Mouse (Mus musculus) skeletal muscle tissue, adult 2 months (tissue): ENCODE measurements around the gene Hecw2.
A peak's percentile ranks its signal among the peaks of the same experiment; 100 is the strongest.

Experiments
- DNase-seq: peaks from one replicate; pipeline ENCODE4 v3.0.0-alpha.2; 2012; ENCODE audit warnings: low read depth, low spot score

Hecw2 gene

DNA sequence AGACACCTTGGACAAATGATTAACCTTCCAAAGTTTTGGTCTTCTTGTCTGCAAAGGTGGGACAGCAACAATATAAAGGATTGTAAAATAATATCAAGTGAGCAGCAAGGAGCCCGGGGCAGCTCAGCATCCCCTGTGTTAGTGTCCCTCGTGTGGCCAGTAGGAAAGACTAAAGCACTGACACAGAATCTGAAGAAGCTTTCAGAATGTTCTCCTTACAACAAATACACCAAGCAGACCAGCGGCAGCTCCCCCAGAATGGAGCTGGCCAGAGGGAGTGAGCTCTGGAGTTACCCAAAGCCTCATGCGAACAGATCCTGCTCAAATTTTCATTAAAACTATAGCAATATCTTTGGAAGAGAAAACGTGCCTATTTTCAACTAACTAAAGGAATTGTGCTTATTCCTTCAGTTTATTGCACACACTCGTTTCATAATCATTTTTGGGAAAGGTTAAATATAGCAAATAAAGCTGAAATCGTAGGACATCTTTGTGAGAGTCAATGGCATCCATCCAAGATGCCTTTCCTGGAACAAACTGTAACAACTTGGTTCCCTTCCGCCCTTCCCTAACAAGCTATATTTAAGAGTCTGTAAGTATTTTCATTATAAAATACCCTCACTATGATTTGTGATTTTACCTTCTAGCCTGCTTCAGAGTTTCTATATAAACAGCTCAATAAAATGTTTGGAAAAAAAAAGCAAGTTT, 208.6 kb downstream of the Hecw2 start:
- DNase-seq = peak; percentile 56

DNA sequence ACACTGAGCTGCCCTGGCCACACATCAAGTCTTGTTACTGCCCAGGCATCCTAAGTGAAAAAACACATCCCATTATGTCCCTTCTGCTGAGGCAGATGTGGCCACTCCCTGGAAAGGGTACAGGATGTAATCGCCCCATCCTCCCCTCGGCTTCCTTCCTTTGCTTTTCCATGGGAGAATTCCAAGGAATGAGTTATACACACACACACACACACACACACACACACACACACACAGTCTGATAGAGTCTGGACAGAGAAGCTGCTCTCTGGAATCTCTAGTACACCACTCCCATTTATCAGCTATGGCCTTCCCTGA, 216.5 kb downstream of the Hecw2 start:
- DNase-seq = peak; percentile 73

GRCm38 (mm10) chr1:53977806-53978513, 217.0 kb downstream of the Hecw2 start:
- DNase-seq = no peak

- no peak for DNase-seq
Measured at GRCm38 (mm10) chr1:53976721-53977120, 218.2 kb downstream of the Hecw2 start.

DNA sequence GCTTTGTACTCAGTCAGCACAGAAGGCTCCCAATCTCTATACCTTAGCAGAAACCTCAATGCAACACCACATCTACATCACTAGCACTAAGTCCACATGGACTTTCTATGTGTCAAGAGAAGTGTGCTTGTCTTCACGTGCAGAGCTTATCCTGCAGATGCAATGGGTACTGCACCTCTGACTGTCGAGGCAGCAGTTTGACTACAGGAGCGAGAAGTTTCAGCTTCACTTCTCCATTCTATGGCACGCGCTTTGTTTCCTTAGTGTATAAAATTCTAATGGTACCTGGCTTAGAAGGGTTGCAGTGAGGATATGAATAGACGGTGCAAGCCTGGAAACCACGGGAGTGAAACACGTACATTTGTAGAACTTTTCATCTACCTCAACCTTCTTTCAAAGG, 218.9 kb downstream of the Hecw2 start:
- DNase-seq = no peak

- DNase-seq = no peak
Measured at GRCm38 (mm10) chr1:53974941-53975340, 220.0 kb downstream of the Hecw2 start.

GRCm38 (mm10) chr1:53970326-53970977, 224.5 kb downstream of the Hecw2 start:
- no peak for DNase-seq

GRCm38 (mm10) chr1:53952395-53952794, 242.6 kb downstream of the Hecw2 start:
- no peak for DNase-seq

DNA sequence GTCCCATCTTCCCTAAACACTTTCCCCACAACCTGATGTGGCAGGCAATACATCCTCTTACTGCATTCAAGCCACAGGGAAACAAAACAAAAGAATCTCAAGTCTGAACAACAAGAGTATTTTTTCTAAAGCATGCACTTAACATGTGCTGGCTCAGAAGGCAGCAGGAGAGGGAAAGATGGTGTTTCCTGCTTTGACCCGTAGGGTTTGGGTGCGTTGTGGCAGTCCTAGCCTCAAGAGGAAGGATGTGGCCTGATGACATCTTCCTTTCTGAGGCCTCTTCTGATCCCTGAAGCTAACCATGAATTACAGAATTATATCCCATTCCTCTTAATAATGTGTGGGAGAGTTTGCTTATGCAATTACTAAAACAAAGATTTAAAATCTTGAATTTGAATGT, 249.2 kb downstream of the Hecw2 start:
- no peak for DNase-seq

DNA sequence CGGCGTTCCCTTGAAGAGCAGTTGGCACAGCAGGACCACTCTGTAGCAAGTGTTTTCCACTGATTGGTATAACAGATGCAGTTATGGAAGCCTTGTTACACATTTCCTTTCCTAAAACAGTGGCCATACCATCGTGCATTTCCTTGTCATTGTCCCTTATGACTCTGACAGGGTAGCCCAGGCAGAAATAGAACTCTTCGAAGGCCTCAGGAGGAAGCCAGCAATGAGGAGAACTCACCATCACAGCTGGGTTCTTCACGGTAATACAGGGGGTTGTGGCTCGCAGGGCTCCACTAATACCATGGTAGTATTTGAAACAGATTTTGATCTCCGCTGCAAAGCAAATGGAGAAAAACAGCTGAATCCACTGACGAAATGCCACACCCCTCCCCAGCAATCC, 252.5 kb downstream of the Hecw2 start:
- no peak for DNase-seq

- no peak for DNase-seq
Measured at GRCm38 (mm10) chr1:53941528-53941927, 253.4 kb downstream of the Hecw2 start.

- DNase-seq = no peak
Measured at GRCm38 (mm10) chr1:53940268-53941017, 254.5 kb downstream of the Hecw2 start.

DNA sequence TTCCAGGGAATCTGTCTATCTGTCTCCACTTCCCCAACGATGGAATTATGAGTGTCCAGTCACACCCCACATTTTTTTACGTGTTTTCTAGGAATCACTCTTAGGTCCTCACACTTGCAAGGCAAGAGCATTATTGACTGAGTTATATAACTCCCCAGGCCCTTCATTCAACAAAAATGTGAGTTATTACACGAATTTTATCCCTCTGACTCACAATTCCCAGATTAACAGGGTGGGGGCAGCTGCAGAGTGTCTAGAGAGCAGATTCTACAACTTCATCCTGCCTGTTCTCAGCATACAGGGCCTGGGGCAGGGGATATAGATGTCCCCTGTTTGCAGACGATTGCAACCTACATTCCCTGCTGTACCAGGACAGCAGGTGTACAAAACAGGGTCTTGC, 255.7 kb downstream of the Hecw2 start:
- no peak for DNase-seq

- DNase-seq = no peak
Measured at GRCm38 (mm10) chr1:53933308-53933707, 261.7 kb downstream of the Hecw2 start.

GRCm38 (mm10) chr1:53931314-53931713, 263.7 kb downstream of the Hecw2 start:
- no peak for DNase-seq

DNA sequence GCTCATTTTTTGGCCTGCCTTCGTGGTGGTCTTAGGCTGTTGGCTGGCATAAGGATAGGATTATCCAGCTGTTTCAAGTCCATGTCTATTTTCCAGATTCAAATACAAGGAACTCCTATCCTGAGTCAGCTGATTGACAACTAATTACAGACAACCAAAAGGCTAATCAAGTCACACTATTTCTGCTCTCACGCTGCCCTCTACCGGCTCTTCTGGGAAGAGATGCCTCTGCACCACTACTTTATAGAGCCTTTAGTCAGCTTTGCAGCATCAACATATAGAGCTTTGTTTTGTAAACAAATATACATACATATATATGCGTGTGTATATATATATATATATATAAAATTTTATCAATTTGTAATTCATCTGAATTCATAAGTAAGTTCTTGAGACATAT, 267.4 kb downstream of the Hecw2 start:
- DNase-seq = no peak

DNA sequence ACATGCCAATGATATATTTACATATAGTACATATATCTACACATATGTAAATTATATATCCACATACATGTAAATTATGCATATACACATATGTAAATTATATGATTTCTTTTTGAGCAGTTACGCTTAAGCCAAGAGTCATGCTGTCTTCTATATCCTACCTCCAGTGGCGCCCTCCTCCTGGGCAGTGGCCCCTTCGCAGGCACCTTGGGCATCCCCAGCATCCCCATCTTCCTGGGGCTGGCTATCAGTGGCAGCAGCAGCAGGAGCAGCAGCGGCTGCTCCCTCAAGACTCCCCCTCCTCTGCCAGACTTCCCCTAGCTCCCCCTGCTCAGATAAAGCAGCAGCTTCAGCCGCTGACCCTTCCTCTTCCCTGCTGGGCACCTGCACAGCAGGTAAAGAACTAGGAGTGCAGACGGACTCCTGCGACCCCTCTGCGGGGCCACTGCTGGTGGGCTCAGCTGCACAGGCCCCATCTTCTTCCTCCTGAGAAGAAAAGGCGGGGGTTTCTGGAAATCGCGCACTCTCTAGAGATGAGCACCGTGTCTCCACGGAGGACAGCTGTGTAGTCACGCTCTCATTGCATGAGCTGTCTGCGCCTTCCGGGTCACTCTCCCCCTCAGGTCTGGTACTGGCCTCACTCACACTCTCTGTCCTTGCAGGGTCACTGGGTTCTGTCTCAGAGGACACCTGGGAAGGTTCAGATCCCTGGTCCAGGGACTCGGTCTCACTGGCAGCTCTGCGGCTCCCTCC, 269.6 kb downstream of the Hecw2 start:
- no peak for DNase-seq

DNA sequence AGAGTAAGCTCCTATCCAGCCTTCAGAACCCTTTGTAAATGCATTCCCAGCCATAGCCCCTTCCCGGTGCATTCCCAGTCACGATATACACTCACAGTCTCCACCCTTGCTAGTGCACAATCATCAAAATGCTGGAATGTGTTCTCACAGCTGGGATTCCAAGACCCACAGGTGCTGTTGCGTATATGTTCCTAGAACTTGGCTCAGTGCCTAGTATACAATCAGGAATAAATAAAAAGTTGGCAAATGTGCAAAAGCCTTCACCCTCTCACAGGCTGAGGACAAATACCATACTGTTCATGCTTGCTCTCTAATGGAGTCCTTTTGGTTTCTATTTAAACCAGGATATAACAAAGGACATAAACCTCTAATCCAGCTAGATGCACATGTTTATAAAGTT, 283.1 kb downstream of the Hecw2 start:
- DNase-seq = no peak

DNA sequence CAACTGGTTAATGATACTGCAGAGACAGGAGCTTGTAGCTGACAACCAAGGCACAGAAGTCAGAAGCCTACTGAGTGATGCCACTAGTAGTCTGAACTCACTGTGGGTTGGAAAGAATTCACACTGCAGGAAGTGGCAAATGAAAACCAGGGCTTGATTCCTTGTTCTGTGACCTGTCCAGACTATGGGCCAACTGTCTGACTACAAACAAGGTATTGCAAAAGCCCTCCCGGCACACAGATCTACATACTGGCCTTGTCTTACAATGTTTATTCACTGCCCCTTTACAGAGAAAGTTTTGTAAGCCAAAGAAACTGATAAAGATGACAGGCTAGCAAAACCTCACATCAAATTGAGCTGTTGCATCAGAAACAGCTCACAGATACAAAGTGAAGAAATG, 284.7 kb downstream of the Hecw2 start:
- DNase-seq = no peak

GRCm38 (mm10) chr1:53909118-53909517, 285.9 kb downstream of the Hecw2 start:
- DNase-seq = peak; percentile 21

GRCm38 (mm10) chr1:53906175-53906574, 288.8 kb downstream of the Hecw2 start:
- no peak for DNase-seq

DNA sequence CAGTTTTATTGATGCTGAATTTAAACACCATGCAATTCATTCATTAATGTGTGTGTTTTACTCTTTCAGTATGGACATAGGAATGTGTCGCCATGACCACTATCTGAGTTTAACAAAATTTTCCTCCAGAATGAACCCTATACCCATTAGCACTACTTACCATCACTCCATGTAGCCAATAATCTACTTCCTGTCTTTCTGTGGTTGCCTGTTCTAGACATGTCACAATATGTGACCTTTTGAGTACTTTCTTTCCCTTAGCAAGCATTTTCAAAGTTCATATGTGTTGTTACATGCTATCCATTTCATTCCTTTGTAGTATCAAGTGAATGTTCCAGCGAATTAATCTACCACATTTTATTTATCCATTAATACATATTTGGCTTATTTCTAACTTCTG, 294.6 kb downstream of the Hecw2 start:
- DNase-seq = no peak
